Mouse (Mus musculus) spleen, postnatal 14 days (tissue): ENCODE measurements around the gene Gab2.

ENCODE experiments used
- DNase-seq, 2 experiments: peaks; one replicate each; pipeline ENCODE4 v3.0.0; 2021 to 2022; ENCODE audit warnings: low spot score in 2 of 2

Gab2 gene

GRCm38 (mm10) chr7:97346111-97346821 lies 264.9 kb downstream of the Gab2 start:
- DNase-seq, result no peak

- no peak for DNase-seq
Observed at GRCm38 (mm10) chr7:97346822-97347166, 265.4 kb downstream of the Gab2 start.

GRCm38 (mm10) chr7:97347464-97347863 lies 266.1 kb downstream of the Gab2 start:
- DNase-seq, result no peak

- DNase-seq, result no peak
Observed at GRCm38 (mm10) chr7:97348318-97348717, 266.9 kb downstream of the Gab2 start.

GRCm38 (mm10) chr7:97348836-97349235 lies 267.4 kb downstream of the Gab2 start:
- DNase-seq, result no peak

GRCm38 (mm10) chr7:97349438-97349837 lies 268.1 kb downstream of the Gab2 start:
- DNase-seq, result no peak

GRCm38 (mm10) chr7:97350891-97351290 lies 269.5 kb downstream of the Gab2 start:
- no peak for DNase-seq

GRCm38 (mm10) chr7:97351792-97352513 lies 270.6 kb downstream of the Gab2 start:
- no peak for DNase-seq

GRCm38 (mm10) chr7:97353356-97353755 lies 272.0 kb downstream of the Gab2 start:
- DNase-seq, result peak in 1 of 2 experiments; percentile 1

- DNase-seq, result peak in 1 of 2 experiments; percentile 3
Observed at GRCm38 (mm10) chr7:97355068-97355841, 273.9 kb downstream of the Gab2 start.

GRCm38 (mm10) chr7:97356253-97356652 lies 274.9 kb downstream of the Gab2 start:
- DNase-seq, result peak in 1 of 2 experiments; percentile 1

GRCm38 (mm10) chr7:97356875-97357276 lies 275.5 kb downstream of the Gab2 start:
- DNase-seq, result peak in 1 of 2 experiments; percentile 4

GRCm38 (mm10) chr7:97357840-97358239 lies 276.5 kb downstream of the Gab2 start:
- DNase-seq, result peak in 1 of 2 experiments; percentile 2

- DNase-seq, result peak in 1 of 2 experiments; percentile 0
Observed at GRCm38 (mm10) chr7:97358347-97358746, 277.0 kb downstream of the Gab2 start.
